Mouse (Mus musculus): ENCODE data around the gene Isy1. TPM values are rescaled to one million over a fixed set of nuclear protein-coding genes. Genes with fewer than 3 reads are reported as not detected.

Gene Isy1
- polyA plus RNA-seq, 1 experiment from 2014 or later: 24.1 TPM

GRCm38 (mm10) chr6:87873104-87873503 lies 34.5 kb upstream of the Isy1 start:
- Histone ChIP-seq H3K9ac (no peak overlapping the region), H3K27ac (replicated peaks) (no peak overlapping the region; the same call in 1 of the 2 replicates), H3K4me3 (replicated peaks) (no peak overlapping the region), H3K27me3 (no peaks in the 10 kb centered on the region), H3K4me2 (no peak overlapping the region), H3K4me1 (replicated peaks) (peaks cover 49% of the 10 kb centered on the region), H3K36me3 (replicated peaks) (no peaks in the 10 kb centered on the region), H3K9me3 (replicated peaks) (no peaks in the 10 kb centered on the region)
- 55% methylated on average over 1 of the region's 1 CpGs for whole genome bisulfite sequencing (ENCODE audit: insufficient replicate concordance)
- ATAC-seq (ENCODE audit: insufficient read depth): peak; percentile 49; the same call in 1 of the 2 replicates

- H3K27ac ChIP-seq (replicated peaks): no peak overlapping the region
- no peak overlapping the region for H3K9ac ChIP-seq
- no peaks in the 10 kb centered on the region for H3K36me3 ChIP-seq (replicated peaks)
- peaks cover 60% of the 10 kb centered on the region for H3K4me1 ChIP-seq (replicated peaks)
- no peaks in the 10 kb centered on the region for H3K9me3 ChIP-seq (replicated peaks)
- H3K27me3 ChIP-seq: no peaks in the 10 kb centered on the region
- no peak overlapping the region for H3K4me2 ChIP-seq
- ATAC-seq (ENCODE audit: insufficient read depth): no peak
- WGBS (ENCODE audit: insufficient replicate concordance): 77% methylated on average over 7 of the region's 7 CpGs
- H3K4me3 ChIP-seq (replicated peaks): no peak overlapping the region
These were observed 32.6 kb upstream of the Isy1 start for GRCm38 (mm10) chr6:87871240-87871639.

- Histone ChIP-seq H3K4me1 (replicated peaks) (peaks cover 52% of the 10 kb centered on the region), H3K27ac (replicated peaks) (peak overlapping the region; percentile 58), H3K36me3 (replicated peaks) (no peaks in the 10 kb centered on the region), H3K27me3 (no peaks in the 10 kb centered on the region), H3K9me3 (replicated peaks) (no peaks in the 10 kb centered on the region), H3K4me2 (no peak overlapping the region), H3K9ac (no peak overlapping the region), H3K4me3 (replicated peaks) (no peak overlapping the region)
- peak; percentile 59; the same call in 1 of the 2 replicates for ATAC-seq (ENCODE audit: insufficient read depth)
- WGBS (ENCODE audit: insufficient replicate concordance): 6% methylated on average over 1 of the region's 1 CpGs
These were observed 31.8 kb upstream of the Isy1 start for GRCm38 (mm10) chr6:87870440-87870839.

GRCm38 (mm10) chr6:87868871-87869506 lies 30.4 kb upstream of the Isy1 start:
- Histone ChIP-seq H3K27ac (replicated peaks) (peak overlapping the region; percentile 35), H3K4me1 (replicated peaks) (peaks cover 48% of the 10 kb centered on the region), H3K27me3 (no peaks in the 10 kb centered on the region), H3K9me3 (replicated peaks) (no peaks in the 10 kb centered on the region), H3K9ac (no peak overlapping the region), H3K4me2 (no peak overlapping the region), H3K4me3 (replicated peaks) (no peak overlapping the region), H3K36me3 (replicated peaks) (no peaks in the 10 kb centered on the region)
- ATAC-seq (ENCODE audit: insufficient read depth): no peak
- 39% methylated on average over 9 of the region's 9 CpGs for WGBS (ENCODE audit: insufficient replicate concordance)

- no peak overlapping the region for H3K9ac ChIP-seq
- ATAC-seq (ENCODE audit: insufficient read depth): no peak; the same call in 1 of the 2 replicates
- no peaks in the 10 kb centered on the region for H3K9me3 ChIP-seq (replicated peaks)
- no peak overlapping the region for H3K4me3 ChIP-seq (replicated peaks)
- no peaks in the 10 kb centered on the region for H3K36me3 ChIP-seq (replicated peaks)
- H3K27ac ChIP-seq (replicated peaks): peak overlapping the region; percentile 73
- WGBS (ENCODE audit: insufficient replicate concordance): 26% methylated on average over 2 of the region's 2 CpGs
- H3K4me1 ChIP-seq (replicated peaks): peaks cover 49% of the 10 kb centered on the region
- no peaks in the 10 kb centered on the region for H3K27me3 ChIP-seq
- 0 out of 2 replicates have a peak overlapping the region, but pooled peaks have one; percentile 8 for H3K4me2 ChIP-seq
These were observed 28.7 kb upstream of the Isy1 start for GRCm38 (mm10) chr6:87867256-87867655.

GRCm38 (mm10) chr6:87866211-87866610 lies 27.6 kb upstream of the Isy1 start:
- ATAC-seq (ENCODE audit: insufficient read depth): peak; percentile 4; the same call in 1 of the 2 replicates
- H3K4me1 ChIP-seq (replicated peaks): peaks cover 48% of the 10 kb centered on the region

GRCm38 (mm10) chr6:87857071-87857470 lies 18.5 kb upstream of the Isy1 start:
- WGBS (ENCODE audit: insufficient replicate concordance): 15% methylated on average over 1 of the region's 1 CpGs
- ATAC-seq (ENCODE audit: insufficient read depth): no peak
- no peak overlapping the region for H3K4me2 ChIP-seq

More at GRCm38 (mm10) chr6:87866211-87866610, 27.6 kb upstream of the Isy1 start:
- H3K27me3 ChIP-seq: no peaks in the 10 kb centered on the region
- WGBS (ENCODE audit: insufficient replicate concordance): 69% methylated on average over 6 of the region's 6 CpGs
- no peaks in the 10 kb centered on the region for H3K36me3 ChIP-seq (replicated peaks)
- H3K9me3 ChIP-seq (replicated peaks): no peaks in the 10 kb centered on the region
- H3K4me2 ChIP-seq: no peak overlapping the region
- no peak overlapping the region for H3K4me3 ChIP-seq (replicated peaks)
- no peak overlapping the region for H3K9ac ChIP-seq
- H3K27ac ChIP-seq (replicated peaks): 0 out of 2 replicates have a peak overlapping the region, but pooled peaks have one; percentile 0

GRCm38 (mm10) chr6:87853446-87853845 lies 14.8 kb upstream of the Isy1 start:
- H3K27ac ChIP-seq (replicated peaks): no peak overlapping the region
- peaks cover 13% of the 10 kb centered on the region for H3K27me3 ChIP-seq
- peaks cover 5% of the 10 kb centered on the region; the same call in 1 of the 2 replicates for H3K36me3 ChIP-seq (replicated peaks)
- no peak overlapping the region for H3K9ac ChIP-seq
- no peak overlapping the region for H3K4me3 ChIP-seq (replicated peaks)
- WGBS (ENCODE audit: insufficient replicate concordance): 66% methylated on average over 4 of the region's 4 CpGs
- H3K9me3 ChIP-seq (replicated peaks): no peaks in the 10 kb centered on the region
- no peak for ATAC-seq (ENCODE audit: insufficient read depth)
- H3K4me1 ChIP-seq (replicated peaks): peaks cover 33% of the 10 kb centered on the region
- H3K4me2 ChIP-seq: no peak overlapping the region

More at GRCm38 (mm10) chr6:87857071-87857470, 18.5 kb upstream of the Isy1 start:
- H3K36me3 ChIP-seq (replicated peaks): no peaks in the 10 kb centered on the region
- no peak overlapping the region for H3K9ac ChIP-seq
- peaks cover 18% of the 10 kb centered on the region for H3K4me1 ChIP-seq (replicated peaks)
- H3K27ac ChIP-seq (replicated peaks): no peak overlapping the region
- H3K27me3 ChIP-seq: peaks cover 13% of the 10 kb centered on the region
- H3K4me3 ChIP-seq (replicated peaks): no peak overlapping the region
- no peaks in the 10 kb centered on the region for H3K9me3 ChIP-seq (replicated peaks)

- Histone ChIP-seq H3K9me3 (replicated peaks) (no peaks in the 10 kb centered on the region), H3K36me3 (replicated peaks) (peaks cover 20% of the 10 kb centered on the region), H3K27me3 (peaks cover 7% of the 10 kb centered on the region), H3K9ac (no peak overlapping the region), H3K27ac (replicated peaks) (peak overlapping the region; percentile 92; the same call in 1 of the 2 replicates), H3K4me2 (peak overlapping the region; percentile 90; the same call in 1 of the 2 replicates), H3K4me3 (replicated peaks) (no peak overlapping the region; the same call in 1 of the 2 replicates), H3K4me1 (replicated peaks) (peaks cover 48% of the 10 kb centered on the region)
- ATAC-seq (ENCODE audit: insufficient read depth): no peak
- WGBS (ENCODE audit: insufficient replicate concordance): 64% methylated on average over 6 of the region's 6 CpGs
These were observed 13.3 kb upstream of the Isy1 start for GRCm38 (mm10) chr6:87851871-87852270.

GRCm38 (mm10) chr6:87850900-87851614 lies 12.5 kb upstream of the Isy1 start, which contains the start of gene Cnbp:
Gene Cnbp (minus strand): TSS chr6:87851106.
- H3K4me3 ChIP-seq (replicated peaks): peak within 1 kb of the TSS; percentile 90
- peaks cover 26% of the 10 kb centered on the region for H3K36me3 ChIP-seq (replicated peaks)
- WGBS (ENCODE audit: insufficient replicate concordance): under 1% methylated on average over 55 of the region's 55 CpGs

More at GRCm38 (mm10) chr6:87850900-87851614, 12.5 kb upstream of the Isy1 start, which contains the start of gene Cnbp:
- peak within 1 kb of the TSS; percentile 90 for H3K4me2 ChIP-seq
- peak; percentile 96 for ATAC-seq (ENCODE audit: insufficient read depth)
- H3K9me3 ChIP-seq (replicated peaks): no peaks in the 10 kb centered on the region
- peaks cover 51% of the 10 kb centered on the region for H3K4me1 ChIP-seq (replicated peaks)
- H3K9ac ChIP-seq: peak within 1 kb of the TSS; percentile 98
- H3K27me3 ChIP-seq: no peaks in the 10 kb centered on the region
- H3K27ac ChIP-seq (replicated peaks): peak within 1 kb of the TSS; percentile 92
